Mouse (Mus musculus): ENCODE measurements around the gene AC124108.1. TPM values are rescaled to one million over a fixed set of nuclear protein-coding genes. Genes with fewer than 3 reads are reported as not detected.

The AC124108.1 gene
- polyA plus RNA-seq, 1 experiment from 2014 or later = 0.02 TPM

DNA sequence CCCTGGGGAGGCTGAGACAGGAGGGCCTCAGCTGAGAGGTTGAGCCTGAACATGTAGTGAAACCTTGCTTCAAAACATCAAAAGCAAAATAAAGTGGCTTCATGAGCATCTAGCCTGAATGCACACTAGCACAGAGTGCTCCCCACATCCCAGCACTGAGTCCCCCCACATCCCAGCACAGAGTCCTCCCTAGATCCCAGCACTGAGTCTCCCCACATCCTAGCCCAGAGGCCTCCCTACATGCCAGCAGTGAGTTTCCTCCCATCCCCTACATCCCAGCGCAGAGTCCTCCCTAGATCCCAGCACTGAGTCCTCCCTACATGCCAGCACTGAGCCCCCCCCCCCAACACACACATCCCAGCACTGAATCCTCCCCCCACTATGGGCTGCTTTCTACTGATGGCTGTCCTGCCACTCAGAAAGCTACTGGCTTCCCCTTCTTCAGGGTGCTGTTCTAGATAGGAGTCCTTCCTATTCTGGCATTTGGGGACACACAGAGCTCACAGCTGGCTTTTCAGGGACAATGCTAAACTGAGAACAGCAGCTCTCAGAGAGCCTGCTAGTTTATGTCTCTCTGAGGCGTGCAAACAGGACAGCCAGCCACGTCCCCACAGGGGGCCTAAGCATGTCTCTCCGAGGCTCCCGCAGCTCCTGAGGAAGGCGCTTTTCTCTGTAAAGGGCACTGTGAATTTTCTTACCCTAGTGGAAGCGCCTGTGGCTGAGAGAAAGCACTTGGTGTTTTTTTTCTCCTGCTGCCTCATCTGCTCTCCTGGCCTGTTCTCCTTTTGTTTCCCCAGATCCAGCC is 40.4 kb downstream of the AC124108.1 start:
- no peaks in the 10 kb centered on the region for H3K27me3 ChIP-seq (ENCODE audit: control insufficient read depth, insufficient read depth, low read length)

DNA sequence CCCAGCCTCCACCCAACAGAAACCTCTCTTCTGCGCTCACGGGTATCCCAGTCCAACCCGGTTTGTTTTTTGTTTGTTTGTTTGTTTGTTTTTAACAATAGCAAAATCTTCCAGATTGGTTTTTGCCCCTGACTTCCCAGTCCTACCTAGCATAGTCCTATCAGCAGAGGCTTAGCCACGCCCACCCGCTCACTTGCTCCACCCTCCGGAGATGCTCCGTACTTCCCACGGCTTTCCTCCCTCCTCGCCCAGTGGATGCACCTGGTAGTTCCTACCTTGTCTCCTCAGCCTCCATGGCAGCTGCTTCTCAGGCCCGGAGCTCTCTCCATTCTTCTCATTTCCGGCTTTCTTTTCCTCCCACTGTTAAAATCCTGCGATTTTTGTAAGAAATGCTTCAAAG is 42.3 kb downstream of the AC124108.1 start:
- H3K4me2 ChIP-seq (replicated peaks; ENCODE audit: low read depth) = no peak overlapping the region
- H3K36me3 ChIP-seq (ENCODE audit: control insufficient read depth, insufficient read depth, low read length) = no peaks in the 10 kb centered on the region
- 0 out of 2 replicates have a peak, but pooled peaks have one; percentile 72 for ATAC-seq (ENCODE audit: low FRiP score, low TSS enrichment)
- DNase-seq (ENCODE audit: low spot score) = peak; percentile 71
- no peak overlapping the region for H3K9ac ChIP-seq (ENCODE audit: low read length)
- TF ChIP-seq EP300 (optimal IDR thresholded peaks at IDR 0.05) = no peak
- TF ChIP-seq CTCF (IDR thresholded peaks at IDR 0.05; ENCODE audit: low read depth) = peak; percentile 61
- 25% methylated on average over 12 of the region's 12 CpGs for WGBS
- no peaks in the 10 kb centered on the region for H3K4me1 ChIP-seq (replicated peaks; ENCODE audit: control insufficient read depth, insufficient read depth)
- H3K9me3 ChIP-seq (ENCODE audit: control insufficient read depth, low read length) = no peaks in the 10 kb centered on the region
- H3K27ac ChIP-seq (replicated peaks) = no peak overlapping the region
- no peaks in the 10 kb centered on the region for H3K27me3 ChIP-seq (ENCODE audit: control insufficient read depth, insufficient read depth, low read length)
- H3K4me3 ChIP-seq (ENCODE audit: low read depth, low read length) = no peak overlapping the region

More for the DNA sequence above, 40.4 kb downstream of the AC124108.1 start:
- Histone ChIP-seq H3K27ac (replicated peaks) (no peak overlapping the region), H3K4me2 (replicated peaks; ENCODE audit: low read depth) (no peak overlapping the region), H3K36me3 (ENCODE audit: control insufficient read depth, insufficient read depth, low read length) (no peaks in the 10 kb centered on the region), H3K9me3 (ENCODE audit: control insufficient read depth, low read length) (no peaks in the 10 kb centered on the region), H3K9ac (ENCODE audit: low read length) (no peak overlapping the region), H3K4me1 (replicated peaks; ENCODE audit: control insufficient read depth, insufficient read depth) (no peaks in the 10 kb centered on the region), H3K4me3 (ENCODE audit: low read depth, low read length) (no peak overlapping the region)
- no peak for DNase-seq (ENCODE audit: low spot score)
- no peak for ATAC-seq (ENCODE audit: low FRiP score, low TSS enrichment)
- 67% methylated on average over 7 of the region's 7 CpGs for WGBS
- TF ChIP-seq EP300 (optimal IDR thresholded peaks at IDR 0.05) (no peak), CTCF (IDR thresholded peaks at IDR 0.05; ENCODE audit: low read depth) (no peak)

DNA sequence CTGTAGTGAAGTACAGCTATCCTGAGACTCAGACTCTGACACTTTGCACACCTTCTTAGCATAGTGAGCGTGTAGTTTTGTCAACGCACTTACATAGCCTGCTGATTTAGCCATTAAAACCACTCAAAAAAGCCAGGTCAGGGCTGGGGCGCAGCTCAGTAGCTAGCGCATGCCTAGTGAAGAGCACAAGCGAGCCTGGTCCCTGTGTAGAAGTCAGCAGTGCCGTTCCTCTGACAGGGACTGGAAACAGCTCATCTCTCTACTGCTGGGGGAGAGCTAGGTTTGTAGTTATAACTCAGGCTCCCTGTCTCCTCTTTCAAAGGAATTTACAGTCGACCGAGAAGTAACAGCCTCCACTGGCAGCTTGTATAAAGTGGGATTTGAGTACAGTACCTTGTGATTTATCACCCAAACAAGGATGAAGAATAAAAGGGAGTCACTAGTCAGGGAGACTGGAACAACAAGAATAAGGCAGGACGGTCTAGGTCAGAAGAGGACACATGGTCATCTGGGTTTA is 43.6 kb downstream of the AC124108.1 start:
- TF ChIP-seq CTCF (IDR thresholded peaks at IDR 0.05; ENCODE audit: low read depth) (no peak), EP300 (optimal IDR thresholded peaks at IDR 0.05) (no peak)
- no peaks in the 10 kb centered on the region for H3K27me3 ChIP-seq (ENCODE audit: control insufficient read depth, insufficient read depth, low read length)
- no peak for ATAC-seq (ENCODE audit: low FRiP score, low TSS enrichment)
- DNase-seq (ENCODE audit: low spot score) = no peak
- no peak overlapping the region for H3K4me3 ChIP-seq (ENCODE audit: low read depth, low read length)
- H3K4me1 ChIP-seq (replicated peaks; ENCODE audit: control insufficient read depth, insufficient read depth) = no peaks in the 10 kb centered on the region
- H3K36me3 ChIP-seq (ENCODE audit: control insufficient read depth, insufficient read depth, low read length) = no peaks in the 10 kb centered on the region
- no peak overlapping the region for H3K27ac ChIP-seq (replicated peaks)
- H3K9ac ChIP-seq (ENCODE audit: low read length) = no peak overlapping the region
- no peak overlapping the region for H3K4me2 ChIP-seq (replicated peaks; ENCODE audit: low read depth)
- no peaks in the 10 kb centered on the region for H3K9me3 ChIP-seq (ENCODE audit: control insufficient read depth, low read length)
- 34% methylated on average over 9 of the region's 9 CpGs for WGBS

DNA sequence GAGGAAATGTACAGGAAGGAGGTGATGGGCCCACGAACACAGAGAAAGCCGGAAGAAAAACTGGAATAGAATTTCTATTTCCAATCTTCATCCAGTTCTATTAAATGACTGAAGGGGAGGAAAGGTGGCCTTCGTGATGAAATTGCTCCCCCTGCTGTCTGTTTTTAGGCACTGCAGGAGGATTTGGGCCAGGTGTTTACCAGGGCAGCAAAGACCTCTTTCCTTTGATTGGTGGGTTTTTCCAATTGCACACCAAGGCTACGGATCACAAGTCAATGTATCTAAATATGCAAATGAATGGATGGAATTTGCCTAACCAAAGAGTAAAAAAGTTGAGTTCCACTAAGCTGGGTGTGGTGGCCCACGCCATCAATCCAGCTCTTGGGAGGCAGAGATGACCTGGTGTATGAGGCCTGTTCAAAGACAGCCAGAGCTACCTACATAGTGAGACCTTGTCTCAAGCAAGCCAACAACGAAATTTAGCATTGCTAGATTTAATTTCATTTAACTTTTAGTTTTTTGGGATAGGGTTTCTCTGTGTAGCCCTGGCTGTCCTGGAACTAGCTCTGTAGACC is 46.4 kb downstream of the AC124108.1 start:
- H3K4me2 ChIP-seq (replicated peaks; ENCODE audit: low read depth) = no peak overlapping the region
- no peak for ATAC-seq (ENCODE audit: low FRiP score, low TSS enrichment)
- TF ChIP-seq EP300 (optimal IDR thresholded peaks at IDR 0.05) (no peak), CTCF (IDR thresholded peaks at IDR 0.05; ENCODE audit: low read depth) (peak; percentile 93)
- peak; percentile 59 for DNase-seq (ENCODE audit: low spot score)
- 19% methylated on average over 6 of the region's 6 CpGs for WGBS
- H3K27me3 ChIP-seq (ENCODE audit: control insufficient read depth, insufficient read depth, low read length) = no peaks in the 10 kb centered on the region
- H3K9ac ChIP-seq (ENCODE audit: low read length) = no peak overlapping the region
- H3K4me3 ChIP-seq (ENCODE audit: low read depth, low read length) = no peak overlapping the region
- H3K9me3 ChIP-seq (ENCODE audit: control insufficient read depth, low read length) = no peaks in the 10 kb centered on the region
- no peak overlapping the region for H3K27ac ChIP-seq (replicated peaks)
- H3K36me3 ChIP-seq (ENCODE audit: control insufficient read depth, insufficient read depth, low read length) = no peaks in the 10 kb centered on the region
- no peaks in the 10 kb centered on the region for H3K4me1 ChIP-seq (replicated peaks; ENCODE audit: control insufficient read depth, insufficient read depth)

DNA sequence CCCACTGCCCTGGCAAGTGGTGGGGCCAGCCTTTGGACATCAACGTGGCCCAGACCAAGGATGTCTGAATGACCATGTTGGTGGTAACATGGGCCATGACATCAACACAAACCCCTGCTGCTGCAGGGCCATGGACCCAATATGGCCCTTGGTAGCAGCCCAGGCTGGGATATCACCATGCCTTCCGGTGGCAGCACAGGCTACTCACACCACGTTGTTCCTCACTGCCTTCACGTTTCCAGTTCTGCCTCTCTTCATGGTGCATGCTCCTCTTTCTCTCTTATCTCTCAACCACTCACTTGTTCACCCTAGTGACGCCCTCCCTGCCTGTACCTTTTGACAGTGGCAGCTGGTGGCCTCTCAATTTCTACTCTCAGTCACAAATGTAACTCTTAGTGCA is 53.8 kb downstream of the AC124108.1 start:
- WGBS = 77% methylated on average over 5 of the region's 5 CpGs
- Histone ChIP-seq H3K4me3 (ENCODE audit: low read depth, low read length) (no peak overlapping the region), H3K27ac (replicated peaks) (no peak overlapping the region), H3K9me3 (ENCODE audit: control insufficient read depth, low read length) (no peaks in the 10 kb centered on the region), H3K27me3 (ENCODE audit: control insufficient read depth, insufficient read depth, low read length) (no peaks in the 10 kb centered on the region), H3K4me1 (replicated peaks; ENCODE audit: control insufficient read depth, insufficient read depth) (no peaks in the 10 kb centered on the region), H3K36me3 (ENCODE audit: control insufficient read depth, insufficient read depth, low read length) (no peaks in the 10 kb centered on the region), H3K4me2 (replicated peaks; ENCODE audit: low read depth) (no peak overlapping the region), H3K9ac (ENCODE audit: low read length) (no peak overlapping the region)
- ATAC-seq (ENCODE audit: low FRiP score, low TSS enrichment) (no peak), DNase-seq (ENCODE audit: low spot score) (no peak)
- TF ChIP-seq CTCF (IDR thresholded peaks at IDR 0.05; ENCODE audit: low read depth) = no peak
- TF ChIP-seq EP300 (optimal IDR thresholded peaks at IDR 0.05) = no peak

DNA sequence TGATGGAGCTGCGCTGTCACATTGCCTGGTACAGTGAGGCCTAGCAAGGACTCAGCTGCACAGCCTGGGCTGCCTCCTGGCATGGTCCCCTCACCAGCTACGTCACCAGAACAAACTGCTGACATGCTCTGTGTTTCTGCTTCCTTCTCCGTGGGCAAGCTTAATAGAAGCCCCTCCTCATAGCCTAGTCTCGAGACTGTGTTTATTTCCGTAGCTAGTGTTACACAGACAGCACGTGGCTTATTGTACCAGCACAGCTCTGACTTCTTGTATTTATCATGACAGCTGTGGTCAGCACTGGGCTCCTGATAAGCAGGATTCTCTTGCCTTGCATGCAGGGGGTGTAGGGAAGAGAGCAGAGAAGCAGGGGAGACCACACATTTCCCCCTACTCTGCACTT is 54.9 kb downstream of the AC124108.1 start:
- ATAC-seq (ENCODE audit: low FRiP score, low TSS enrichment) (no peak), DNase-seq (ENCODE audit: low spot score) (no peak)
- Histone ChIP-seq H3K9me3 (ENCODE audit: control insufficient read depth, low read length) (no peaks in the 10 kb centered on the region), H3K4me1 (replicated peaks; ENCODE audit: control insufficient read depth, insufficient read depth) (no peaks in the 10 kb centered on the region), H3K27me3 (ENCODE audit: control insufficient read depth, insufficient read depth, low read length) (no peaks in the 10 kb centered on the region), H3K27ac (replicated peaks) (no peak overlapping the region), H3K9ac (ENCODE audit: low read length) (no peak overlapping the region), H3K4me3 (ENCODE audit: low read depth, low read length) (no peak overlapping the region), H3K36me3 (ENCODE audit: control insufficient read depth, insufficient read depth, low read length) (no peaks in the 10 kb centered on the region), H3K4me2 (replicated peaks; ENCODE audit: low read depth) (no peak overlapping the region)
- TF ChIP-seq CTCF (IDR thresholded peaks at IDR 0.05; ENCODE audit: low read depth) (no peak), EP300 (optimal IDR thresholded peaks at IDR 0.05) (no peak)
- 39% methylated on average over 6 of the region's 6 CpGs for WGBS

Measured in stomach, postnatal 0 days (tissue).